Mouse (Mus musculus): ENCODE measurements around the gene Krtap22-2. TPM values are rescaled to one million over a fixed set of nuclear protein-coding genes. Genes with fewer than 3 reads are reported as not detected.
"Not testable (repeated sequence)": the region's sequence is repeated elsewhere in the genome, so short reads cannot be mapped to it uniquely, and the experiment has no call there.

The Krtap22-2 gene
- polyA plus RNA-seq (2015; fragmentation: Nextera tagmentation; extraction: Ambion mirVana) = not detected in 2 replicates

- no peak within 1 kb of the TSS for H3K4me2 ChIP-seq (ENCODE audit: low read depth, low read length)
- ATAC-seq (replicated peaks; ENCODE audit: extremely low read depth, insufficient read depth, low FRiP score) = no peak
- no peak within 1 kb of the TSS for H3K4me3 ChIP-seq (ENCODE audit: low read length)
- WGBS = 75% methylated on average over 5 of the region's 5 CpGs
- no peaks in the 10 kb centered on the region for H3K4me1 ChIP-seq (ENCODE audit: control insufficient read depth, insufficient read depth, low read length)
- H3K27ac ChIP-seq (ENCODE audit: low read length) = no peak within 1 kb of the TSS
- H3K9ac ChIP-seq (ENCODE audit: low read length) = no peak within 1 kb of the TSS
- no peaks in the 10 kb centered on the region for H3K36me3 ChIP-seq (ENCODE audit: control insufficient read depth, insufficient read depth)
- H3K9me3 ChIP-seq (replicated peaks; ENCODE audit: control insufficient read depth, low read length) = peaks cover 2% of the 10 kb centered on the region; the same call in 1 of the 2 replicates
- no peaks in the 10 kb centered on the region for H3K27me3 ChIP-seq (ENCODE audit: control insufficient read depth, insufficient read depth, low read length)
Measured at GRCm38 (mm10) chr16:89010659-89011058, at the start of gene Krtap22-2. Gene Krtap22-2 (minus strand): TSS chr16:89010759.

GRCm38 (mm10) chr16:89047783-89048182, 37.2 kb upstream of the Krtap22-2 start, which contains the start of gene Krtap6-5:
Gene Krtap6-5 (minus strand): TSS chr16:89047883.
- no peak within 1 kb of the TSS for H3K27ac ChIP-seq (ENCODE audit: low read length)
- H3K4me3 ChIP-seq (ENCODE audit: low read length) = no peak within 1 kb of the TSS
- H3K27me3 ChIP-seq (ENCODE audit: control insufficient read depth, insufficient read depth, low read length) = no peaks in the 10 kb centered on the region
- H3K9me3 ChIP-seq (replicated peaks; ENCODE audit: control insufficient read depth, low read length) = no peaks in the 10 kb centered on the region
- no peaks in the 10 kb centered on the region for H3K4me1 ChIP-seq (ENCODE audit: control insufficient read depth, insufficient read depth, low read length)
- WGBS = 74% methylated on average over 3 of the region's 3 CpGs
- ATAC-seq (replicated peaks; ENCODE audit: extremely low read depth, insufficient read depth, low FRiP score) = no peak
- H3K9ac ChIP-seq (ENCODE audit: low read length) = no peak within 1 kb of the TSS
- H3K4me2 ChIP-seq (ENCODE audit: low read depth, low read length) = no peak within 1 kb of the TSS
- H3K36me3 ChIP-seq (ENCODE audit: control insufficient read depth, insufficient read depth) = no peaks in the 10 kb centered on the region

- 77% methylated on average over 2 of the region's 4 CpGs for WGBS
- H3K27me3 ChIP-seq (ENCODE audit: control insufficient read depth, insufficient read depth, low read length); H3K9ac ChIP-seq (ENCODE audit: low read length): not testable (repeated sequence)
Measured at GRCm38 (mm10) chr16:89041372-89041771, 30.8 kb upstream of the Krtap22-2 start, which contains the start of gene Gm10228. Gene Gm10228 (minus strand): TSS chr16:89041472.

GRCm38 (mm10) chr16:89031399-89031798, 20.8 kb upstream of the Krtap22-2 start, which contains the start of gene Krtap6-1:
Gene Krtap6-1 (plus strand): TSS chr16:89031699.
- H3K27ac ChIP-seq (ENCODE audit: low read length); H3K4me2 ChIP-seq (ENCODE audit: low read depth, low read length); H3K4me1 ChIP-seq (ENCODE audit: control insufficient read depth, insufficient read depth, low read length); ATAC-seq (replicated peaks; ENCODE audit: extremely low read depth, insufficient read depth, low FRiP score); H3K27me3 ChIP-seq (ENCODE audit: control insufficient read depth, insufficient read depth, low read length); H3K9ac ChIP-seq (ENCODE audit: low read length); H3K4me3 ChIP-seq (ENCODE audit: low read length); H3K9me3 ChIP-seq (replicated peaks; ENCODE audit: control insufficient read depth, low read length); H3K36me3 ChIP-seq (ENCODE audit: control insufficient read depth, insufficient read depth): not testable (repeated sequence)
- WGBS = 81% methylated on average over 3 of the region's 3 CpGs

More at GRCm38 (mm10) chr16:89041372-89041771, 30.8 kb upstream of the Krtap22-2 start, which contains the start of gene Gm10228:
- not testable (repeated sequence) for ATAC-seq (replicated peaks; ENCODE audit: extremely low read depth, insufficient read depth, low FRiP score); H3K4me3 ChIP-seq (ENCODE audit: low read length); H3K27ac ChIP-seq (ENCODE audit: low read length); H3K9me3 ChIP-seq (replicated peaks; ENCODE audit: control insufficient read depth, low read length); H3K36me3 ChIP-seq (ENCODE audit: control insufficient read depth, insufficient read depth); H3K4me1 ChIP-seq (ENCODE audit: control insufficient read depth, insufficient read depth, low read length); H3K4me2 ChIP-seq (ENCODE audit: low read depth, low read length)

GRCm38 (mm10) chr16:89014984-89015383, 4.4 kb upstream of the Krtap22-2 start, which contains the start of gene Gm10229:
Gene Gm10229 (plus strand): TSS chr16:89015284.
- WGBS = 66% methylated on average over 1 of the region's 3 CpGs
- not testable (repeated sequence) for H3K4me2 ChIP-seq (ENCODE audit: low read depth, low read length); H3K36me3 ChIP-seq (ENCODE audit: control insufficient read depth, insufficient read depth); H3K4me3 ChIP-seq (ENCODE audit: low read length); H3K27ac ChIP-seq (ENCODE audit: low read length); H3K9me3 ChIP-seq (replicated peaks; ENCODE audit: control insufficient read depth, low read length); H3K27me3 ChIP-seq (ENCODE audit: control insufficient read depth, insufficient read depth, low read length); H3K4me1 ChIP-seq (ENCODE audit: control insufficient read depth, insufficient read depth, low read length); H3K9ac ChIP-seq (ENCODE audit: low read length); ATAC-seq (replicated peaks; ENCODE audit: extremely low read depth, insufficient read depth, low FRiP score)

GRCm38 (mm10) chr16:89013973-89014372, 3.4 kb upstream of the Krtap22-2 start:
- ATAC-seq (replicated peaks; ENCODE audit: extremely low read depth, insufficient read depth, low FRiP score) = no peak
- H3K4me3 ChIP-seq (ENCODE audit: low read length) = no peak overlapping the region
- no peak overlapping the region for H3K27ac ChIP-seq (ENCODE audit: low read length)
- H3K9me3 ChIP-seq (replicated peaks; ENCODE audit: control insufficient read depth, low read length) = peaks cover 2% of the 10 kb centered on the region; the same call in 1 of the 2 replicates
- no peaks in the 10 kb centered on the region for H3K4me1 ChIP-seq (ENCODE audit: control insufficient read depth, insufficient read depth, low read length)
- H3K27me3 ChIP-seq (ENCODE audit: control insufficient read depth, insufficient read depth, low read length) = no peaks in the 10 kb centered on the region
- H3K4me2 ChIP-seq (ENCODE audit: low read depth, low read length) = no peak overlapping the region
- WGBS = 91% methylated on average over 3 of the region's 3 CpGs
- H3K9ac ChIP-seq (ENCODE audit: low read length) = no peak overlapping the region
- H3K36me3 ChIP-seq (ENCODE audit: control insufficient read depth, insufficient read depth) = no peaks in the 10 kb centered on the region

- Histone ChIP-seq H3K9ac (ENCODE audit: low read length) (no peak within 1 kb of the TSS), H3K4me1 (ENCODE audit: control insufficient read depth, insufficient read depth, low read length) (no peaks in the 10 kb centered on the region), H3K4me2 (ENCODE audit: low read depth, low read length) (no peak within 1 kb of the TSS), H3K36me3 (ENCODE audit: control insufficient read depth, insufficient read depth) (no peaks in the 10 kb centered on the region), H3K4me3 (ENCODE audit: low read length) (no peak within 1 kb of the TSS), H3K9me3 (replicated peaks; ENCODE audit: control insufficient read depth, low read length) (peaks cover 4% of the 10 kb centered on the region; the same call in 1 of the 2 replicates), H3K27ac (ENCODE audit: low read length) (no peak within 1 kb of the TSS), H3K27me3 (ENCODE audit: control insufficient read depth, insufficient read depth, low read length) (no peaks in the 10 kb centered on the region)
- no peak for ATAC-seq (replicated peaks; ENCODE audit: extremely low read depth, insufficient read depth, low FRiP score)
- 79% methylated on average over 7 of the region's 7 CpGs for WGBS
Measured at GRCm38 (mm10) chr16:88962773-88963172, 47.8 kb downstream of the Krtap22-2 start, which contains the start of gene Krtap16-3. Gene Krtap16-3 (minus strand): TSS chr16:88962873.

Other genes starting within 250 kb of the Krtap22-2 start
- gene 2310057N15Rik, start 236.6 kb downstream of the Krtap22-2 start, polyA plus RNA-seq (2015; fragmentation: Nextera tagmentation; extraction: Ambion mirVana) = not detected in 2 replicates
- gene Gm5965, start 232.9 kb downstream of the Krtap22-2 start, polyA plus RNA-seq (2015; fragmentation: Nextera tagmentation; extraction: Ambion mirVana) = not detected in 2 replicates
- gene Gm20741, start 198.5 kb downstream of the Krtap22-2 start, polyA plus RNA-seq (2015; fragmentation: Nextera tagmentation; extraction: Ambion mirVana) = not detected in 2 replicates
- gene Krtap15, start 190.5 kb downstream of the Krtap22-2 start, polyA plus RNA-seq (2015; fragmentation: Nextera tagmentation; extraction: Ambion mirVana) = not detected in 2 replicates
- gene Krtap14, start 184.6 kb downstream of the Krtap22-2 start, polyA plus RNA-seq (2015; fragmentation: Nextera tagmentation; extraction: Ambion mirVana) = not detected in 2 replicates
- gene Krtap19-1, start 141.3 kb downstream of the Krtap22-2 start, polyA plus RNA-seq (2015; fragmentation: Nextera tagmentation; extraction: Ambion mirVana) = not detected in 2 replicates
- not detected in 2 replicates for gene Krtap19-2, start 136.5 kb downstream of the Krtap22-2 start, polyA plus RNA-seq (2015; fragmentation: Nextera tagmentation; extraction: Ambion mirVana)
- not detected in 2 replicates for gene Krtap19-3, start 132.7 kb downstream of the Krtap22-2 start, polyA plus RNA-seq (2015; fragmentation: Nextera tagmentation; extraction: Ambion mirVana)
- gene Krtap19-4, start 125.7 kb downstream of the Krtap22-2 start, polyA plus RNA-seq (2015; fragmentation: Nextera tagmentation; extraction: Ambion mirVana) = not detected in 2 replicates
- not detected in 2 replicates for gene Krtap19-5, start 114.3 kb downstream of the Krtap22-2 start, polyA plus RNA-seq (2015; fragmentation: Nextera tagmentation; extraction: Ambion mirVana)
- not detected in 2 replicates for gene Krtap19-9b, start 78.5 kb downstream of the Krtap22-2 start, polyA plus RNA-seq (2015; fragmentation: Nextera tagmentation; extraction: Ambion mirVana)
- gene Krtap16-3, start 47.9 kb downstream of the Krtap22-2 start, polyA plus RNA-seq (2015; fragmentation: Nextera tagmentation; extraction: Ambion mirVana) = not detected in 2 replicates
- gene Gm10229, start 4.5 kb upstream of the Krtap22-2 start, polyA plus RNA-seq (2015; fragmentation: Nextera tagmentation; extraction: Ambion mirVana) = not detected in 2 replicates
- gene Krtap6-1, start 20.9 kb upstream of the Krtap22-2 start, polyA plus RNA-seq (2015; fragmentation: Nextera tagmentation; extraction: Ambion mirVana) = not detected in 2 replicates
- not detected in 2 replicates for gene Gm10228, start 30.7 kb upstream of the Krtap22-2 start, polyA plus RNA-seq (2015; fragmentation: Nextera tagmentation; extraction: Ambion mirVana)
- not detected in 2 replicates for gene Krtap6-5, start 37.1 kb upstream of the Krtap22-2 start, polyA plus RNA-seq (2015; fragmentation: Nextera tagmentation; extraction: Ambion mirVana)
- gene 1110025L11Rik, start 53.2 kb upstream of the Krtap22-2 start, polyA plus RNA-seq (2015; fragmentation: Nextera tagmentation; extraction: Ambion mirVana) = not detected in 2 replicates
- gene Krtap6-3, start 73.3 kb upstream of the Krtap22-2 start, polyA plus RNA-seq (2015; fragmentation: Nextera tagmentation; extraction: Ambion mirVana) = not detected in 2 replicates
- gene Gm6358, start 130.1 kb upstream of the Krtap22-2 start, polyA plus RNA-seq (2015; fragmentation: Nextera tagmentation; extraction: Ambion mirVana) = not detected in 2 replicates
- gene Gm10061, start 140.3 kb upstream of the Krtap22-2 start, polyA plus RNA-seq (2015; fragmentation: Nextera tagmentation; extraction: Ambion mirVana) = not detected in 2 replicates
- not detected in 2 replicates for gene Gm9789, start 147.2 kb upstream of the Krtap22-2 start, polyA plus RNA-seq (2015; fragmentation: Nextera tagmentation; extraction: Ambion mirVana)
- gene Gm7735, start 158.7 kb upstream of the Krtap22-2 start, polyA plus RNA-seq (2015; fragmentation: Nextera tagmentation; extraction: Ambion mirVana) = not detected in 2 replicates
- not detected in 2 replicates for gene 1110057P08Rik, start 164.0 kb upstream of the Krtap22-2 start, polyA plus RNA-seq (2015; fragmentation: Nextera tagmentation; extraction: Ambion mirVana)
- gene Krtap20-2, start 195.1 kb upstream of the Krtap22-2 start, polyA plus RNA-seq (2015; fragmentation: Nextera tagmentation; extraction: Ambion mirVana) = not detected in 2 replicates

All from heart, embryonic 16.5 days (tissue).